10 mouse cellular contexts compared by ENCODE assay signal in genomic region chr5:120437986-120438385, GRCm38 (mm10). TPM values are rescaled to one million over a fixed set of nuclear protein-coding genes. Genes with fewer than 3 reads are reported as not detected.
DNase-seq lines count a peak whose midpoint lies in the region; ATAC-seq lines count a peak whose summit lies in the region.
"Had no signal": no experiment of that assay in that cellular context is flagged by ENCODE, and none has a peak within 500 bp of the region (broad histone marks: within the 10 kb centered on the region; RNA-seq: fewer than 3 reads in every experiment).

No protein-coding gene starts in this region.

- no peaks in the 10 kb centered on the region for H3K36me3 ChIP-seq in embryonic facial prominence, embryonic 10.5 days (replicated peaks)
- no peaks in the 10 kb centered on the region for H3K36me3 ChIP-seq in hindbrain, embryonic 16.5 days (ENCODE audit: control insufficient read depth, insufficient read depth, low read length)
- H3K36me3 ChIP-seq in neural tube, embryonic 11.5 days (ENCODE audit: control insufficient read depth, insufficient read depth, low read length): no peaks in the 10 kb centered on the region

- peak; percentile 27 to 53 for DNase-seq in cerebellum, postnatal 25 days
- DNase-seq in cerebellum, adult 9-11 months: no peak
- DNase-seq in embryonic facial prominence, embryonic 10.5 days (ENCODE audit: low spot score): peak; percentile 66
- peak; percentile 72 for DNase-seq in neural tube, embryonic 11.5 days (ENCODE audit: low spot score)
- DNase-seq in spleen, adult 18-20 months: no peak
- DNase-seq: gastrocnemius, postnatal 36 days had no signal

- WGBS in embryonic facial prominence, embryonic 10.5 days: under 1% methylated on average over 33 of the region's 33 CpGs
- WGBS in hindbrain, embryonic 16.5 days: under 1% methylated on average over 33 of the region's 33 CpGs
- WGBS in neural tube, embryonic 11.5 days: under 1% methylated on average over 33 of the region's 33 CpGs

- no peaks in the 10 kb centered on the region for H3K9me3 ChIP-seq in embryonic facial prominence, embryonic 10.5 days
- no peaks in the 10 kb centered on the region for H3K9me3 ChIP-seq in hindbrain, embryonic 16.5 days (ENCODE audit: control insufficient read depth, low read length)
- H3K9me3 ChIP-seq in neural tube, embryonic 11.5 days (ENCODE audit: control insufficient read depth, low read length): no peaks in the 10 kb centered on the region

- H3K4me1 ChIP-seq in embryonic facial prominence, embryonic 10.5 days: peaks cover 52% of the 10 kb centered on the region
- H3K4me1 ChIP-seq in hindbrain, embryonic 16.5 days (ENCODE audit: control insufficient read depth, insufficient read depth, low read depth, low read length): peaks cover 16% of the 10 kb centered on the region
- peaks cover 15% of the 10 kb centered on the region for H3K4me1 ChIP-seq in neural tube, embryonic 11.5 days (ENCODE audit: control insufficient read depth, insufficient read depth, low read length)

- H3K9ac ChIP-seq in hindbrain, embryonic 16.5 days (ENCODE audit: low read depth, low read length): peak overlapping the region; percentile 67
- peak overlapping the region; percentile 67 for H3K9ac ChIP-seq in neural tube, embryonic 11.5 days (ENCODE audit: low read length)

- H3K4me2 ChIP-seq in hindbrain, embryonic 16.5 days (ENCODE audit: low read length): peak overlapping the region; percentile 68
- H3K4me2 ChIP-seq in neural tube, embryonic 11.5 days (ENCODE audit: low read depth): peak overlapping the region; percentile 52

- H3K27me3 ChIP-seq in embryonic facial prominence, embryonic 10.5 days (replicated peaks; ENCODE audit: low read depth, poor library complexity, severe bottlenecking): peaks cover 94% of the 10 kb centered on the region
- peaks cover 25% of the 10 kb centered on the region for H3K27me3 ChIP-seq in hindbrain, embryonic 16.5 days (replicated peaks; ENCODE audit: control insufficient read depth, insufficient read depth, low read length)
- H3K27me3 ChIP-seq in neural tube, embryonic 11.5 days (ENCODE audit: control insufficient read depth, insufficient read depth, low read length): peaks cover 74% of the 10 kb centered on the region

- peak overlapping the region; percentile 79 for H3K27ac ChIP-seq in embryonic facial prominence, embryonic 10.5 days (replicated peaks)
- peak overlapping the region; percentile 86 for H3K27ac ChIP-seq in hindbrain, embryonic 16.5 days (ENCODE audit: low read depth, low read length)
- peak overlapping the region; percentile 57 for H3K27ac ChIP-seq in neural tube, embryonic 11.5 days (ENCODE audit: low read depth, low read length)

- peak overlapping the region; percentile 56 for H3K4me3 ChIP-seq in embryonic facial prominence, embryonic 10.5 days
- H3K4me3 ChIP-seq in hindbrain, embryonic 16.5 days (ENCODE audit: low read length): peak overlapping the region; percentile 49
- H3K4me3 ChIP-seq in neural tube, embryonic 11.5 days (ENCODE audit: low read depth, low read length): peak overlapping the region; percentile 40

- ATAC-seq in hindbrain, embryonic 16.5 days: no peak
- 0 out of 2 replicates have a peak, but pooled peaks have one; percentile 24 for ATAC-seq in neural tube, embryonic 11.5 days (ENCODE audit: insufficient read depth, low FRiP score, low TSS enrichment)
- ATAC-seq in megakaryocyte, adult 5-6 weeks (ENCODE audit: poor library complexity, severe bottlenecking): no peak
- ATAC-seq in megakaryocyte-erythroid progenitor cell, adult 5-6 weeks (replicated peaks; ENCODE audit: low FRiP score, low TSS enrichment, poor library complexity, severe bottlenecking): no peak
- ATAC-seq: activated CD4-positive, CD25-positive, alpha-beta regulatory T cell, adult 4 months had no signal

RNA-seq across cellular contexts. Expression of gene Lhx5, which starts 6.5 kb away (rescaled TPM):
- polyA plus RNA-seq in embryonic facial prominence, embryonic 10.5 days (2016; fragmentation: Nextera tagmentation; extraction: Ambion mirVana): 3.1 and 4.7 TPM in 2 replicates
- polyA plus RNA-seq in hindbrain, embryonic 16.5 days (2015; fragmentation: Nextera tagmentation; extraction: Ambion mirVana): 20.1 and 24.3 TPM in 2 replicates
- 29.9 and 31.2 TPM in 2 replicates for polyA plus RNA-seq in neural tube, embryonic 11.5 days (2014; fragmentation: Nextera tagmentation; extraction: Ambion mirVana)
- not detected in 2 replicates for total RNA-seq in megakaryocyte, adult 5-6 weeks (2015)
- not detected in 2 replicates for total RNA-seq in megakaryocyte, adult 5-6 weeks (2017)
- not detected in 2 replicates for total RNA-seq in megakaryocyte-erythroid progenitor cell, adult 5-6 weeks (2014; fragmentation: Nextera tagmentation)
- total RNA-seq in megakaryocyte-erythroid progenitor cell, adult 5-6 weeks (2017): not detected in 2 replicates
- total RNA-seq: gastrocnemius, postnatal 36 days had no signal
- polyA plus RNA-seq: activated CD4-positive, CD25-positive, alpha-beta regulatory T cell, adult 4 months had no signal

RNA-seq across cellular contexts. Expression of gene Sdsl, which starts 34.6 kb away (rescaled TPM):
- 6.2 and 7.1 TPM in 2 replicates for polyA plus RNA-seq in embryonic facial prominence, embryonic 10.5 days (2016; fragmentation: Nextera tagmentation; extraction: Ambion mirVana)
- 8.1 and 9.4 TPM in 2 replicates for polyA plus RNA-seq in hindbrain, embryonic 16.5 days (2015; fragmentation: Nextera tagmentation; extraction: Ambion mirVana)
- 5.3 and 5.9 TPM in 2 replicates for polyA plus RNA-seq in neural tube, embryonic 11.5 days (2014; fragmentation: Nextera tagmentation; extraction: Ambion mirVana)
- 0.49 TPM in 1 of 2 replicates, not detected in the other for total RNA-seq in megakaryocyte, adult 5-6 weeks (2015)
- total RNA-seq in megakaryocyte, adult 5-6 weeks (2017): 0.55 and 0.61 TPM in 2 replicates
- total RNA-seq in megakaryocyte-erythroid progenitor cell, adult 5-6 weeks (2014; fragmentation: Nextera tagmentation): 59.5 and 72.1 TPM in 2 replicates
- total RNA-seq in megakaryocyte-erythroid progenitor cell, adult 5-6 weeks (2017): 58.5 and 67.3 TPM in 2 replicates
- polyA plus RNA-seq: activated CD4-positive, CD25-positive, alpha-beta regulatory T cell, adult 4 months had no signal

RNA-seq across cellular contexts. Expression of gene Sds, which starts 38.3 kb away (rescaled TPM):
- not detected in 2 replicates for polyA plus RNA-seq in embryonic facial prominence, embryonic 10.5 days (2016; fragmentation: Nextera tagmentation; extraction: Ambion mirVana)
- polyA plus RNA-seq in hindbrain, embryonic 16.5 days (2015; fragmentation: Nextera tagmentation; extraction: Ambion mirVana): 0.40 and 0.80 TPM in 2 replicates
- polyA plus RNA-seq in neural tube, embryonic 11.5 days (2014; fragmentation: Nextera tagmentation; extraction: Ambion mirVana): not detected in 2 replicates
- not detected in 2 replicates for total RNA-seq in megakaryocyte, adult 5-6 weeks (2015)
- not detected in 2 replicates for total RNA-seq in megakaryocyte, adult 5-6 weeks (2017)
- not detected in 2 replicates for total RNA-seq in megakaryocyte-erythroid progenitor cell, adult 5-6 weeks (2014; fragmentation: Nextera tagmentation)
- total RNA-seq in megakaryocyte-erythroid progenitor cell, adult 5-6 weeks (2017): not detected in 2 replicates
- polyA plus RNA-seq: activated CD4-positive, CD25-positive, alpha-beta regulatory T cell, adult 4 months had no signal

Comparison
In these comparisons a context has a peak if more than half of its experiments do, and no peak if none do; other contexts are left out.
1. DNase-seq: peak in cerebellum, postnatal 25 days (2 of 2), embryonic facial prominence, embryonic 10.5 days (single experiment) and neural tube, embryonic 11.5 days (single experiment); none in cerebellum, adult 9-11 months (single experiment) and spleen, adult 18-20 months (0 of 2).
2. Peak in every context shown above with its lines, with median percentiles within 50 percentile points of each other: H3K27ac ChIP-seq and H3K4me3 ChIP-seq.